Mouse (Mus musculus) right cerebral cortex, adult 2 months (tissue): ENCODE data around the gene Rffl.

Experiments
- DNase-seq, 2 experiments: peaks; one replicate each; pipeline ENCODE4 v3.0.0; 2021 to 2022; ENCODE audit warnings: low spot score in 2 of 2

Gene Rffl

DNA sequence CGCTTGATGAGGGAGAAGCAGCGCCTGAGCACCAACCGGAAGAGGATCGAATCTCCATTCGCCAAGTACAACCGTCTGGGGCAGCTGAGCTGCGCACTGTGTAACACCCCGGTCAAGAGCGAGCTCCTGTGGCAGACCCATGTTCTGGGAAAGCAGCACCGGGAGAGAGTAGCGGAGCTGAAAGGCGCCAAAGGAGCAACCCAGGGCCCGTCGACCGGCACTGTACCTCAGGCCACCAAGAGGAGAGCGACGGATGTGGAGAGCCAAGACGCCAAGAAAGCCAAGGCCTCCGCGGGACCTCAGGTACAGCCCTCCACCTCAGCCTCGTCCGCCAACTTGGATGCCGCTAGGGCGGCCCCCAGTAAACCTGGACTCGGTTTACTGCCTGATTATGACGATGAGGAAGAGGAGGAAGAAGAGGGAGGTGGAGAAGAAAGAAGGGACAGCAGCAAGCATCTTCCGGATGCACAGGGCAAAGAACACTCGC is 106.5 kb downstream of the Rffl start:
- DNase-seq, result no peak

DNA sequence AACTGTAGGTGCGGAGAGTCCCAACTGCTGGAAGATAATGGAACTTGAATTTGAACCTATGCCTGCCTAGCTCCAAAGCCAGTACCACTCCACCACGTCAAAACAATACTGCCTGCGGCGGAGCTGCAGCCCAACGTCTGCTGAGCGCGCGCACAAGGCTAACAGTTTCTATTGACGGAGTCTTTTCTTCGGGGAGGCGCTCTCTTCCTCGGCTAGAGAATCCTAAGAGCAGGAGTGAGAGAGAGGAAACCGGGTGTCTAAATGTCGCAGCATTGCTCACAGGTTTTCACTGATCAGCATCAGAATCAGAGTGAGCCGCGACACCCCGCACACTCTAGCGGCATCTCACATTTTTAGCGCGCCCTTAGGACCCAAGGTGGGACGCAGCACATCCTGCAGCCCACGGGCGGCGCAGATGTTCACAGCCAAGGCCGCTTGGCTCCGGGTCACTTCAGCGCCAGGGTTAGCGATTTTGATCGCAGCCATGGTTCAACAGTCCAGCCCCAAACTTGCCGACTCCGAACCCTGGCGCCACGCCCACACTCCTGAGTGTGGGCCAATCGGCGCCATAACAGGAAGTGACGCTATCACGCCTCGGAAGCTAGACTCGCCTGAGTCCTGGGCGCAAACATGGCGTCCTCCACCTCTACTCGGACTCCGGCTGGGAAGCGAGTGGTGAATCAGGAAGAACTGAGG is 107.1 kb downstream of the Rffl start, which contains the start of the genes Cct6b and Zfp830:
Gene Cct6b, minus strand, starts transcription at position 580 of the 696 bp plus-strand sequence.
Gene Zfp830, plus strand, starts transcription at position 604 of the 696 bp plus-strand sequence.
- DNase-seq, result peak; percentile 92 to 96

DNA sequence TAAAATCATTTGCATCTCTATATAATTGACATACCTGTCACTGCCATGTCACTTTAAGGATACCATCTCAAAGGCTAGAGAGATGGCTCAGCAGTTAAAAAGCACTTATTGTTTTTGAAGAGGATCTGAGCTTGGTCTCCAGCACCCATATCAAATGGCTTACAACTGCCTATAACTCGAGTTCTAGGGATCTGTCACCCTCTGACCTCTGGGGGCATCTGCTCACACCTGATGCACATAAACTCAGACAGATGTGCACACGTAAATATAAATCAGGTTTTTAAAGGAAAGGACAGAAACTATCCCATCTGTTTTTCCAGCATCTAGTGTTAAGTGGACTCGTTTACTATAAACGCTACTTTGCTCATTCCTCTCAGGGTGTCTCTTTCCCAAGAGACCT is 107.7 kb downstream of the Rffl start:
- DNase-seq, result no peak

DNA sequence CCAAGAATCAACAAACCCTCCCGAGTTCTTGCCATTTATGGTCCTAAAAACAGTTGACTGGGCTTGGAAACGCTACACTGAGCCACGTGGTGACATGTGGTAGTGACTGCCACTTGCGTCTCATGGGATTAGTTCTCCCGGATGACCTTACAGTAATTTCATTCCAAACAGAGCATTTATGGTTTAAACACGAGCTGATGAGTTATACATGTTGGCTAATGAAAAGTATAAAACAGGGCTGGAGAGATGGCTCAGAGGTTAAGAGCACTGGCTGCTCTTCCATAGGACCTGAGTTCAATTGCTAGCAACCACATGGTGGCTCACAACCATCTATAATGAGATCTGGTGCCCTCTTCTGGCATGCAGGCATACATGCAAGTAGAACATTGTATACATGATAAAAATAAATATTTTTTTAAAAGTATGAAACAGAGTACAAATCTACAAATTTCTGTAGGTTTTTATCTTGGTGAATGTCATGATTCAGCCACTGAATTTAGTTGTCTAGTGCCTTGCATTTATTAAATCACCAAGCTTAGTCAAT is 108.7 kb downstream of the Rffl start:
- no peak for DNase-seq

DNA sequence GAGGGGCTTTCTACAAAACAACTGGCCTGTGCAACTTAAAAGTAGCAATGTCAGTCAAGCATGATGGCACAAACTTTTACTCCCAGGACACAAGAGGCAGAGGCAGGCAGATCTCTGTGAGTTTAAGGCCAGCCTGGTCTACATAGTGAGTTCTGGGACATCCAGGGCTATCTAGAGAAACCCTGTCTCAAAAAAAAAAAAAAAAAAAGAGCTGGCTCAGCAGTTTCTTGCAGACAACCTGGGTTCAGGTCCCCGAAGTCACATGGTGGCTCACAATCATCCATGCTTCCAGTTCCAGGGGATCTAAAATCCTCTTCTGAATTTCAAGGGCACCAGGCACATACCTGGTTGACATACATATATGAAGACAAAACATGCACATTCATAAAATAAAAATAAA is 115.1 kb downstream of the Rffl start:
- no peak for DNase-seq
